Mouse (Mus musculus) stomach, adult 2 months (tissue): ENCODE results near the gene Sec24c. TPM values are rescaled to one million over a fixed set of nuclear protein-coding genes. Genes with fewer than 3 reads are reported as not detected.

ENCODE experiments used
- polyA plus RNA-seq: library from polyadenylated mRNA; depleted of rRNA; stranded (reverse); fragments of >200 nt; gene quantifications from 2 replicates; pipeline ENCODE4 v1.2.3, GENCODE M21; 2012; rRNA removed

The Sec24c gene
- polyA plus RNA-seq = 79.9 and 86.1 TPM in 2 replicates

GRCm38 (mm10) chr14:20674064-20674833 is at the start of gene Sec24c:
Gene Sec24c, plus strand, starts transcription at chr14:20674308.

GRCm38 (mm10) chr14:20640644-20641437 is 33.3 kb upstream of the Sec24c start, which contains the start of gene Usp54:
Gene Usp54, minus strand, starts transcription at chr14:20641063.

GRCm38 (mm10) chr14:20656361-20656760 is 17.7 kb upstream of the Sec24c start, which contains the start of gene Myoz1:
Gene Myoz1, minus strand, starts transcription at chr14:20656540.

GRCm38 (mm10) chr14:20668154-20668810 is 5.8 kb upstream of the Sec24c start, which contains the start of gene Synpo2l:
Gene Synpo2l, minus strand, starts transcription at chr14:20668354.

GRCm38 (mm10) chr14:20694884-20695760 is 21.0 kb downstream of the Sec24c start, which contains the start of gene Fut11:
Gene Fut11, plus strand, starts transcription at chr14:20694968.

GRCm38 (mm10) chr14:20702741-20703381 is 28.8 kb downstream of the Sec24c start, which contains the start of gene Chchd1:
Gene Chchd1, plus strand, starts transcription at chr14:20703006.

GRCm38 (mm10) chr14:20707201-20708190 is 33.4 kb downstream of the Sec24c start, which contains the start of gene Zswim8:
Gene Zswim8, plus strand, starts transcription at chr14:20707552.

GRCm38 (mm10) chr14:20733952-20734774 is 60.1 kb downstream of the Sec24c start, which contains the start of gene Ndst2:
Gene Ndst2, minus strand, starts transcription at chr14:20734562.

Other genes with a start within 250 kb of the Sec24c start
- gene Cfap70, start 222.1 kb upstream of the Sec24c start, polyA plus RNA-seq = not detected in 2 replicates
- 67.7 and 69.2 TPM in 2 replicates for gene Anxa7, start 194.2 kb upstream of the Sec24c start, polyA plus RNA-seq
- gene Mss51, start 177.4 kb upstream of the Sec24c start, polyA plus RNA-seq = 0.05 and 0.18 TPM in 2 replicates
- gene Ppp3cb, start 127.7 kb upstream of the Sec24c start, polyA plus RNA-seq = 0.71 and 1.4 TPM in 2 replicates
- 2.3 and 3.7 TPM in 2 replicates for gene Usp54, start 33.2 kb upstream of the Sec24c start, polyA plus RNA-seq
- gene Myoz1, start 17.8 kb upstream of the Sec24c start, polyA plus RNA-seq = 2.5 and 4.2 TPM in 2 replicates
- gene Synpo2l, start 6.0 kb upstream of the Sec24c start, polyA plus RNA-seq = 0.51 and 1.4 TPM in 2 replicates
- 6.0 and 12.6 TPM in 2 replicates for gene Fut11, start 20.7 kb downstream of the Sec24c start, polyA plus RNA-seq
- gene Chchd1, start 28.7 kb downstream of the Sec24c start, polyA plus RNA-seq = 2.7 and 3.3 TPM in 2 replicates
- 97.5 and 98.3 TPM in 2 replicates for gene Zswim8, start 33.2 kb downstream of the Sec24c start, polyA plus RNA-seq
- gene Ndst2, start 60.3 kb downstream of the Sec24c start, polyA plus RNA-seq = 13.8 and 17.6 TPM in 2 replicates
- 15.2 and 19.8 TPM in 2 replicates for gene Camk2g, start 119.8 kb downstream of the Sec24c start, polyA plus RNA-seq
- gene Plau, start 162.4 kb downstream of the Sec24c start, polyA plus RNA-seq = 1.3 and 2.9 TPM in 2 replicates